Mouse (Mus musculus): ENCODE measurements at regions not wholly inside any gene's neighbourhood (a gene's known extent, or its start where the extent isn't known, plus 50 kb on each side); places are given as distances from the start of the nearest gene placed in this dataset.

DNA sequence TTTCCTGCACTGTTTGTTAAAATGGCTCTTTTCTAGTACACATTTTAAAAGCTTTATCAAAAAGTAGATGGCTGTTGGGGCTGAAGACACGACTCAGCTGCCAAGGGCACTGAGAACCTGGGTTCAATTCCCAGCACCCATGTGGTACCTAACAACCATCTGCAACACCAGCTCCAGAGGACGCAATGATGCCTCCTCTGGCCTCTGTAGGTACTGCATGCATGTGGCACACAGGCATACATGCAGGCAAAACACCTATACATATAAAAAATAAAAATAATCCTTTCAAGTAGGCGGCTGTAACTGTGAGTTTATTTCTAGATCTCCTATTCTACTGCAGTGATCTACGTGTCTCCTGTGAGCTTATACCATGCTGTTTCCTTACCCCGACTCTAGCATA lies 76.5 kb upstream of the Tank start:
- Histone ChIP-seq H3K9ac (replicated peaks) (no peak overlapping the region), H3K36me3 (replicated peaks; ENCODE audit: control insufficient read depth, insufficient read depth, low read depth) (no peaks in the 10 kb centered on the region), H3K27ac (no peak overlapping the region), H3K9me3 (ENCODE audit: control insufficient read depth, low read length) (no peaks in the 10 kb centered on the region), H3K4me3 (ENCODE audit: insufficient read depth in 1 of 2, low read depth in 2 of 2, low read length in 2 of 2) (no peak overlapping the region), H3K4me1 (replicated peaks; ENCODE audit: control insufficient read depth in 2 of 2, insufficient read depth in 2 of 2, low read length in 1 of 2) (peaks cover 0 to 2% of the 10 kb centered on the region in 2 experiments; a peak in 1 of 4 replicates), H3K4me2 (ENCODE audit: low read depth) (no peak overlapping the region), H3K27me3 (ENCODE audit: control insufficient read depth, insufficient read depth, low read length) (no peaks in the 10 kb centered on the region)
- peak; percentile 57 for TF ChIP-seq CTCF (IDR thresholded peaks at IDR 0.05; ENCODE audit: low read depth)
- no peak for TF ChIP-seq EP300 (IDR thresholded peaks at IDR 0.05; ENCODE audit: low read depth)
- ATAC-seq (ENCODE audit: insufficient read depth) (no peak), DNase-seq (ENCODE audit: low read depth in 3 of 3, low spot score in 3 of 3) (no peak)
- WGBS (ENCODE audit: insufficient replicate concordance): 72% methylated on average over 5 of the region's 5 CpGs

DNA sequence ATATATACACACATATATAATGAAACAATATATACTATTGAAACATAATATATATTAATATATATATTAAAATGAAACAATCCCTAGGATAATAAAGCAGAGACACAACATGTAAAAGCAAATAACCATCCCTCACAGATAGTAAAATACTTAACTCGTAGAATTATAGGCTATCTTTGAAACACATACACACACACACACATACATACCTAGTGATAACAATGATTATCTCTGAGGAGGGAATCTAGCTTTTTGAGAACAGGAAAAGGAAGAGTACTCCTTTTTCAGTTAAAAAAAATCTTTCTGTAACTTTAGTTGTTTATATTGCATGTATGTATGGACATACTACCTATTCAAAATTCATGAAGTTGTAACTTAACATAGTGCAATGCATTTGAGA lies 79.1 kb upstream of the Tank start:
- Histone ChIP-seq H3K9ac (replicated peaks) (no peak overlapping the region), H3K4me3 (ENCODE audit: insufficient read depth in 1 of 2, low read depth in 2 of 2, low read length in 2 of 2) (no peak overlapping the region), H3K27ac (no peak overlapping the region), H3K9me3 (ENCODE audit: control insufficient read depth, low read length) (no peaks in the 10 kb centered on the region), H3K27me3 (ENCODE audit: control insufficient read depth, insufficient read depth, low read length) (no peaks in the 10 kb centered on the region), H3K4me1 (replicated peaks; ENCODE audit: control insufficient read depth in 2 of 2, insufficient read depth in 2 of 2, low read length in 1 of 2) (peaks cover under 1 to 2% of the 10 kb centered on the region in 2 experiments; a peak in 3 of 4 replicates), H3K4me2 (ENCODE audit: low read depth) (no peak overlapping the region), H3K36me3 (replicated peaks; ENCODE audit: control insufficient read depth, insufficient read depth, low read depth) (no peaks in the 10 kb centered on the region)
- no peak for TF ChIP-seq CTCF (IDR thresholded peaks at IDR 0.05; ENCODE audit: low read depth)
- TF ChIP-seq EP300 (IDR thresholded peaks at IDR 0.05; ENCODE audit: low read depth): peak; percentile 49; the same call in 1 of the 2 replicates
- ATAC-seq (ENCODE audit: insufficient read depth) (peak; percentile 65), DNase-seq (ENCODE audit: low read depth in 3 of 3, low spot score in 3 of 3) (no peak)
- 10% methylated on average over 1 of the region's 1 CpGs for WGBS (ENCODE audit: insufficient replicate concordance)

DNA sequence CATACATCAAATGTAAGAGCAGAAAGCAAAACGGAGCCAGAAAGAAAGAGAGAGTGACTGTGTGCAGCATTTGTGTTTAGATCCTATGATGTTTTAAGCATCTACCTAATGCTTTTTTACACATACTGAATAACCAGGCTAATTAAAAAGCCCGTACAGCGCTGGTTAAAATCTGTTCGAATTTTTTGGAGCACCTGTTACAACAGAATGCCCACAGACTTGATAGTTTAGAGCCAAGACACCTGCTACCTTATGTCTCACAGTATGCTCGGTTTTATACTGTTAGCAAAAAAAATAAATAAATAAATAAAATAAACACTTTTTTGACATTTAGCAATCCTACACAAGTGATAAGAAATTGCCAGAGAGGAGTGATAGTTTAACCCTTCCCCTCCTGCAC lies 80.5 kb upstream of the Tank start:
- peaks cover 2% of the 10 kb centered on the region in 2 experiments; a peak in 3 of 4 replicates for H3K4me1 ChIP-seq (replicated peaks; ENCODE audit: control insufficient read depth in 2 of 2, insufficient read depth in 2 of 2, low read length in 1 of 2)
- H3K36me3 ChIP-seq (replicated peaks; ENCODE audit: control insufficient read depth, insufficient read depth, low read depth): no peaks in the 10 kb centered on the region
- no peak overlapping the region for H3K4me3 ChIP-seq (ENCODE audit: insufficient read depth in 1 of 2, low read depth in 2 of 2, low read length in 2 of 2)
- ATAC-seq (ENCODE audit: insufficient read depth) (no peak), DNase-seq (ENCODE audit: low read depth in 3 of 3, low spot score in 3 of 3) (no peak)
- H3K27ac ChIP-seq: no peak overlapping the region
- no peaks in the 10 kb centered on the region for H3K9me3 ChIP-seq (ENCODE audit: control insufficient read depth, low read length)
- TF ChIP-seq EP300 (IDR thresholded peaks at IDR 0.05; ENCODE audit: low read depth): no peak
- no peak for TF ChIP-seq CTCF (IDR thresholded peaks at IDR 0.05; ENCODE audit: low read depth)
- no peak overlapping the region for H3K9ac ChIP-seq (replicated peaks)
- H3K27me3 ChIP-seq (ENCODE audit: control insufficient read depth, insufficient read depth, low read length): no peaks in the 10 kb centered on the region
- WGBS (ENCODE audit: insufficient replicate concordance): 60% methylated on average over 5 of the region's 5 CpGs
- H3K4me2 ChIP-seq (ENCODE audit: low read depth): no peak overlapping the region

DNA sequence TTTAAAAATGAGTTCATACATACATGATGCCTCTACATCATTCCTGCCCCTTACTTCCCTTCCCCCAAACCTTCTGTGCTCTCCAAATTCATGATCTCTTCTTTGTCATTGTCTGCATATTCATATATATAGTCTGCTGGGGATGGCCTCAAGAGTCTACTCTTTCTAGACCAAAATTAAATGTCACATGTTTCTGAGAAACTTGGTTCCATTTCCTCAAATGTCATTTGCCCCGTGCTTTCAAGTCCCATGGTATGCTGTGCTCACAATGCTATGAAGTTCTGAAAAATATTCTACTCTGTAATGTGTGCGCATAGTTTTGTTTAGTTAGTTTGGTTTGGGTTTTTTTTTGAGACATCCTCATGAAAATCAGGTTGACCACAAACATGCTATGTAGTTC lies 81.4 kb upstream of the Tank start:
- Histone ChIP-seq H3K4me2 (ENCODE audit: low read depth) (no peak overlapping the region), H3K9ac (replicated peaks) (no peak overlapping the region), H3K27me3 (ENCODE audit: control insufficient read depth, insufficient read depth, low read length) (no peaks in the 10 kb centered on the region), H3K27ac (no peak overlapping the region), H3K9me3 (ENCODE audit: control insufficient read depth, low read length) (no peaks in the 10 kb centered on the region), H3K4me1 (replicated peaks; ENCODE audit: control insufficient read depth in 2 of 2, insufficient read depth in 2 of 2, low read length in 1 of 2) (peaks cover 2 to 4% of the 10 kb centered on the region in 2 experiments; a peak in 3 of 4 replicates), H3K4me3 (ENCODE audit: insufficient read depth in 1 of 2, low read depth in 2 of 2, low read length in 2 of 2) (no peak overlapping the region), H3K36me3 (replicated peaks; ENCODE audit: control insufficient read depth, insufficient read depth, low read depth) (no peaks in the 10 kb centered on the region)
- DNase-seq (ENCODE audit: low read depth in 3 of 3, low spot score in 3 of 3) (no peak), ATAC-seq (ENCODE audit: insufficient read depth) (no peak)
- no peak for TF ChIP-seq CTCF (IDR thresholded peaks at IDR 0.05; ENCODE audit: low read depth)
- WGBS (ENCODE audit: insufficient replicate concordance): 53% methylated on average over 2 of the region's 2 CpGs

DNA sequence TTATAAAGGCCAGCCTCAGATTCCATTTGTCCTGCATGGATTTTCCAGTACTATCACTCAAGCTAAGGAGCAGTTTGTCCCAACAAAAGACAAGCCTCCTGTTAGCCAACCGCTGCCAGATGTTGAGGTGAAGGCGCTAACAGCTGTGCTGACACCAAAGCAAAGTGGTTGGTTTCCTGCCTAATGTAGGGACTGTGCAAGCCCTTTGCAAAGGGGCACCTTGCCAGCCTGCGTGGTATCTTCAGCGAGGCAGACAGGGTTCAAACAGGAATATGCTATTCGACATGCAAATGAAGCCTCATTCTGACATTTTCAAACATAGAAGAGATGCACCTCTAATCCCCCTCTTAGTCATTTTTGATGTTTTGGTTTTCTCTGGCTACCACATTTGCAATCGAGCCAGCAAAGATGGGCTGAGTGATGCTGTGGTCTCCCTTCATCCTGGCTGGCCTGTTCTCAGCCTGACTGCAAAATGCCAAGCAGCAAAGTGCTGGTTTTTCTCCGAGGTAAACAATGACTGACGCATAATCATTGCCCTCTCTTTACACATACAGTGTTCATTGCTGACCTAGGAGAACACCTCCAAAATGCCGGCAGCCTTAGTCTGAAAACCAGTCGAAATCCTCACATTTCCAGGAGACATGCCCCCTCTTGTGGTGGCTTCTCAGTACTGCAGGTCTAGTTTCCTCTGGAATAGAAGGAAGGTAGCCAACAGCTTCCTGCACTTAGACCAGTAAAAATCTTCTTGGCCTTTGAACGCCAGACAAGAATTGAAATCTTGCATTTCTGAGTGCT lies 84.3 kb upstream of the Tank start:
- peaks cover 0 to 4% of the 10 kb centered on the region in 2 experiments; a peak in 2 of 4 replicates for H3K4me1 ChIP-seq (replicated peaks; ENCODE audit: control insufficient read depth in 2 of 2, insufficient read depth in 2 of 2, low read length in 1 of 2)
- H3K9ac ChIP-seq (replicated peaks): no peak overlapping the region
- ATAC-seq (ENCODE audit: insufficient read depth) (no peak), DNase-seq (ENCODE audit: low read depth in 3 of 3, low spot score in 3 of 3) (peak; percentile 37 to 52 (median 41))
- H3K27ac ChIP-seq: no peak overlapping the region
- peak overlapping the region; percentile 11; the same call in 1 of the 2 replicates for H3K4me2 ChIP-seq (ENCODE audit: low read depth)
- no peak overlapping the region for H3K4me3 ChIP-seq (ENCODE audit: insufficient read depth in 1 of 2, low read depth in 2 of 2, low read length in 2 of 2)
- no peak for TF ChIP-seq EP300 (IDR thresholded peaks at IDR 0.05; ENCODE audit: low read depth)
- peak; percentile 91 for TF ChIP-seq CTCF (IDR thresholded peaks at IDR 0.05; ENCODE audit: low read depth)
- H3K9me3 ChIP-seq (ENCODE audit: control insufficient read depth, low read length): no peaks in the 10 kb centered on the region
- H3K27me3 ChIP-seq (ENCODE audit: control insufficient read depth, insufficient read depth, low read length): no peaks in the 10 kb centered on the region
- WGBS (ENCODE audit: insufficient replicate concordance): 40% methylated on average over 11 of the region's 11 CpGs
- no peaks in the 10 kb centered on the region for H3K36me3 ChIP-seq (replicated peaks; ENCODE audit: control insufficient read depth, insufficient read depth, low read depth)
